Mouse (Mus musculus) monocyte, adult 2 months (primary cell): ENCODE measurements around the gene Psmd11.
"Not testable (repeated sequence)": the region's sequence is repeated elsewhere in the genome, so short reads cannot be mapped to it uniquely, and the experiment has no call there.

Source experiments
- DNase-seq, 2 experiments: peaks; one replicate each; pipeline ENCODE4 v3.0.0; 2022; ENCODE audit warnings: low spot score in 2 of 2, low read depth in 1 of 2

Psmd11 gene

GRCm38 (mm10) chr11:80426029-80426813, 2.2 kb upstream of the Psmd11 start:
- DNase-seq: not testable (repeated sequence)

- DNase-seq: peak in 1 of 2 experiments; percentile 1
Measured at GRCm38 (mm10) chr11:80429009-80429475, 627 bp downstream of the Psmd11 start.

- DNase-seq: no peak
Measured at GRCm38 (mm10) chr11:80429500-80430166, 1.2 kb downstream of the Psmd11 start.

GRCm38 (mm10) chr11:80430366-80430910, 2.0 kb downstream of the Psmd11 start:
- no peak for DNase-seq

- DNase-seq: no peak
Measured at GRCm38 (mm10) chr11:80446916-80447315, 18.5 kb downstream of the Psmd11 start.

GRCm38 (mm10) chr11:80449859-80450258, 21.4 kb downstream of the Psmd11 start:
- no peak for DNase-seq

- no peak for DNase-seq
Measured at GRCm38 (mm10) chr11:80452242-80452641, 23.8 kb downstream of the Psmd11 start.

- DNase-seq: no peak
Measured at GRCm38 (mm10) chr11:80453198-80453597, 24.8 kb downstream of the Psmd11 start.

GRCm38 (mm10) chr11:80463605-80464130, 35.3 kb downstream of the Psmd11 start:
- DNase-seq: not testable (repeated sequence)

- no peak for DNase-seq
Measured at GRCm38 (mm10) chr11:80471836-80472605, 43.6 kb downstream of the Psmd11 start.

- no peak for DNase-seq
Measured at GRCm38 (mm10) chr11:80474175-80474691, 45.8 kb downstream of the Psmd11 start.

- no peak for DNase-seq
Measured at GRCm38 (mm10) chr11:80474846-80475245, 46.4 kb downstream of the Psmd11 start.

- DNase-seq: no peak
Measured at GRCm38 (mm10) chr11:80475544-80475943, 47.1 kb downstream of the Psmd11 start.

GRCm38 (mm10) chr11:80476222-80477189, 48.1 kb downstream of the Psmd11 start, which contains the start of gene Cdk5r1:
Gene Cdk5r1 (plus strand): TSS chr11:80477023.
- peak; percentile 14 to 51 for DNase-seq

GRCm38 (mm10) chr11:80477341-80478199, 49.2 kb downstream of the Psmd11 start:
- DNase-seq: no peak

GRCm38 (mm10) chr11:80478694-80479412, 50.4 kb downstream of the Psmd11 start:
- no peak for DNase-seq

GRCm38 (mm10) chr11:80479425-80479824, 51.0 kb downstream of the Psmd11 start:
- no peak for DNase-seq
